Mouse (Mus musculus) forebrain, embryonic 15.5 days (tissue): Measurements from ENCODE around the gene Prtg. TPM values are rescaled to one million over a fixed set of nuclear protein-coding genes. Genes with fewer than 3 reads are reported as not detected.
A peak's percentile ranks its signal among the peaks of the same experiment; 100 is the strongest.

ENCODE experiments used
- ATAC-seq: fragments of 200-750 bp; cut with Nextera tagmentation; replicated peaks from 2 replicates; pipeline ENCODE4 v1.8.0; 2017; ENCODE audit warnings: mild to moderate bottlenecking, moderate TSS enrichment, moderate library complexity
- H3K27ac ChIP-seq: fragments of 300-500 bp; sonication (generic); replicated peaks from 2 replicates; pipeline ENCODE4 v1.5.1; 2015; ENCODE audit warnings: mild to moderate bottlenecking, inconsistent platforms
- H3K27me3 ChIP-seq: fragments of 300-500 bp; sonication (generic); 2 replicates; pipeline ENCODE4 v1.6.1; 2015; ENCODE audit warnings: inconsistent platforms
- H3K36me3 ChIP-seq: fragments of 300-500 bp; sonication (generic); 2 replicates; pipeline ENCODE4 v1.6.1; 2015; ENCODE audit warnings: mild to moderate bottlenecking, inconsistent platforms
- H3K4me1 ChIP-seq: fragments of 300-500 bp; sonication (generic); 2 replicates; pipeline ENCODE4 v1.6.1; 2015; ENCODE audit warnings: inconsistent platforms
- H3K4me2 ChIP-seq: fragments of 300-500 bp; sonication (generic); replicated peaks from 2 replicates; pipeline ENCODE4 v1.6.1; 2015; ENCODE audit warnings: mild to moderate bottlenecking, inconsistent platforms
- H3K4me3 ChIP-seq: fragments of 300-500 bp; sonication (generic); 2 replicates; pipeline ENCODE4 v1.5.1; 2015; ENCODE audit warnings: mild to moderate bottlenecking, inconsistent platforms
- H3K9ac ChIP-seq: fragments of 300-500 bp; sonication (generic); replicated peaks from 2 replicates; pipeline ENCODE4 v1.6.1; 2015; ENCODE audit warnings: mild to moderate bottlenecking, inconsistent platforms
- H3K9me3 ChIP-seq: fragments of 300-500 bp; sonication (generic); 2 replicates; pipeline ENCODE4 v1.6.1; 2016; ENCODE audit warnings: inconsistent platforms
- WGBS: fragments of 180-500 bp; shearing (Covaris S2); methylation state at CpG from one replicate; pipeline ENCODE4 v1.1.7; 2015; ENCODE audit warnings: mixed read lengths; 5-methylcytosine and 5-hydroxymethylcytosine counted together
- polyA plus RNA-seq: library from polyadenylated mRNA; unstranded; fragments of >200 nt; fragmentation: Nextera tagmentation; extraction: Ambion mirVana; gene quantifications from 2 replicates; pipeline ENCODE4 v1.2.1, GENCODE M21; 2015

Gene Prtg
- polyA plus RNA-seq, 1 experiment from 2014 or later, result 0.46 TPM

DNA sequence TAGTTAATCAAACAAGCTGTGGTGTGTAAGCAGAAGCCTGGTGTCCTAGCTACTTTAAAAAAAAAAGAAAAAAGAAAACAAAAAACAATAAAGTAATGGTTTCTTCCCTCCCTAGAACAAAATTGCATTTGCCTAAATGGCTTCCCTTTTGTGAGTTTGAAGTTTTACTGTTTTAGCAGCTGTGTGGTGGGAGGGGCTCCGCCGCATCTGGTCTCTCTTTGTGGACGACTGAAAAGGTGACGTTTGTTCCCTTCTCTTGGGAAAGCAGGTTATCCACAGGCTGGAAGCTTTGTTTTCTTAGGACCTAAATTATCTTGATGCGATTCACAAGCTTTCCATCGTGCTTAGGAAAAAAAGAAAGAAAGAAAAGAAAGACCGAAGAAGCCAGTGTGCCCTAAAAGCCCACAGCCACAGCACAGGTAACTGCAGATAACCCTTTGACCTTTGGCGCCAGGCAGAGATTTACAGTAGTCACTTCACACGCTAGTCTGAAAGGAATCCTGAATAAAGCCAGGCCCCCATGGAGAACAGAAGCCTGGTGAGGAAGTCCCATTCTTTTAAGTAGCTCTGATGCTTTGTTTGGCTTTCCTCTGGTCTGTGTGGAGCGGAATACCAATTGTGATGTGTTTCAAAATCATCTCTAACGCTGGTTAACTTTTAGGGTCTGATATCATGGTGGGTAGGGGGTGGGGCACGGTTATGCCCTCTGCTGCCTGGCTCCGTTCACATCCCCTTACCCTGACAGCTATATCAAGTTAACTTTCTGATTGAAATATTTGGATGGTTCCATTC, 65.0 kb downstream of the Prtg start:
- H3K27me3 ChIP-seq, result 0 out of 2 replicates have a peak, but pooled peaks cover 4% of the 10 kb centered on the region
- H3K36me3 ChIP-seq, result no peaks in the 10 kb centered on the region
- 0 out of 2 replicates have a peak overlapping the region, but pooled peaks have one; percentile 23 for H3K4me2 ChIP-seq
- 10% methylated on average over 13 of the region's 13 CpGs for WGBS
- no peaks in the 10 kb centered on the region for H3K9me3 ChIP-seq
- no peak for ATAC-seq
- H3K4me3 ChIP-seq, result no peak overlapping the region
- no peak overlapping the region for H3K9ac ChIP-seq
- H3K4me1 ChIP-seq, result peaks cover 12% of the 10 kb centered on the region
- H3K27ac ChIP-seq, result no peak overlapping the region

DNA sequence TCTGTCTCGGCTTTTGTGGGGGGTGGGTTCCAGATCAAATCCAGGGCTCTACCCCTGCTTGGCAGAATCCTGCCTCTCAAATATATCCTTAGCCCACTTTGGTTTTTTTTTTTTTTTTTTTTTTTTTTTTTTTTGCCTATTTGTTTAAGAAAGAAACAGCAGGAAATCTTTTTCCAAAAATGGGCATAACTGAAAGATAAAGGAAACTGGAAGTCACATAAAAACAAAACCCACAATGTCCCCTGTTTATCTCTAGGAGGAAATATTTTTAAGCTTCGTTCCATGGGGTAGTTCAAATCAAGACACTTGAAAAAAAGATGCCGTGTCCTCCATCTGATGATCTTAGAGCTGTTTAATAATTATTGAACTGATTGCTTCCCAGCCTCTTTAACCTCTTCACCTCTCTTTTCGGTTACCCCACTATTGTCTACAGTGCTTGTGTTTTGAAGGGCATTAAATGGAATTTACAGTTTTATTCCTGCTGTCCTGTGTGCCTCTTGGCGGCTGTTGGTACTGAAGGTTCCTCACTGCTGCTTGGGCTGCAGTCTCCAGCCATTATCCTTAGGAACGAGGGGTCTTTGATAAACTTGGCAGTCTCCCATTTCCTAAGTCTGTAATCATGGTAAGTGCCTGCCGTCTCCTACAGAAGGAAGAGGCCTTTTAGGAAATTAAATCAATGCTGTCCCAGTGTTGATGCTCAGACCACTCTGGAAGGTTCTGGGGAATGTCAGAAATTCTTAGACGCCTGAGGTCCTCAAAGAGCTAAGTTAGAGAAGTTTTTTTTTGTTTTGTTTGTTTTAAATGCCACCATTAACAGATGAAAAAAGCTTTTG, 65.8 kb downstream of the Prtg start:
- H3K4me3 ChIP-seq, result no peak overlapping the region
- no peaks in the 10 kb centered on the region for H3K9me3 ChIP-seq
- 0 out of 2 replicates have a peak overlapping the region, but pooled peaks have one; percentile 2 for H3K27ac ChIP-seq
- H3K27me3 ChIP-seq, result 0 out of 2 replicates have a peak, but pooled peaks cover 4% of the 10 kb centered on the region
- WGBS, result 14% methylated on average over 8 of the region's 8 CpGs
- ATAC-seq, result no peak
- peaks cover 12% of the 10 kb centered on the region for H3K4me1 ChIP-seq
- H3K36me3 ChIP-seq, result no peaks in the 10 kb centered on the region
- H3K4me2 ChIP-seq, result no peak overlapping the region
- H3K9ac ChIP-seq, result no peak overlapping the region

- no peak overlapping the region for H3K9ac ChIP-seq
- peaks cover 10% of the 10 kb centered on the region; the same call in 1 of the 2 replicates for H3K27me3 ChIP-seq
- WGBS, result 88% methylated on average over 2 of the region's 2 CpGs
- no peak overlapping the region for H3K27ac ChIP-seq
- H3K36me3 ChIP-seq, result no peaks in the 10 kb centered on the region
- no peak overlapping the region for H3K4me3 ChIP-seq
- no peaks in the 10 kb centered on the region for H3K9me3 ChIP-seq
- no peak for ATAC-seq
- H3K4me2 ChIP-seq, result no peak overlapping the region
- H3K4me1 ChIP-seq, result peaks cover 26% of the 10 kb centered on the region
These were observed 69.2 kb downstream of the Prtg start for GRCm38 (mm10) chr9:72875878-72876277.

DNA sequence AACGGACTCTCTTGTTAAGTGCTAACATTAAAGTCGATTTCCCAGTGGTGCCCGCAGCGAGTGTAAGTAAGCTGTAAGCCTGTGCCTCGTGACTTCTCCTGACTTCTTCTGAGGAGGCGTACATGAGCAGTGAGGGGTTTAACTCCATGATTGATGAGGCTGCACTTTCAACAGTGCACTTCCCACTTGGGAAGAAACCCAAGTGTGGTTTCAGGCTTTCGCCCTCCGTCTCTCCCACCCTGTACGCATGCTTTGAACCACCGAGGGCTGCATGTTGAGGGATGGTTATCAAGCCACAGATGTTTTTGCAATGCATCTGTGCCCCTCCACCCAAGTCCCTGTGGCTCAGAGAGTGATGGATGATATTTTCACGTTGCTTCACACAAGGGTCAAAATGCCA, 71.2 kb downstream of the Prtg start:
- Histone ChIP-seq H3K4me2 (no peak overlapping the region), H3K36me3 (no peaks in the 10 kb centered on the region), H3K27me3 (peaks cover 10% of the 10 kb centered on the region; the same call in 1 of the 2 replicates), H3K4me1 (peaks cover 23% of the 10 kb centered on the region), H3K4me3 (no peak overlapping the region), H3K9ac (no peak overlapping the region), H3K27ac (no peak overlapping the region), H3K9me3 (no peaks in the 10 kb centered on the region)
- 44% methylated on average over 11 of the region's 11 CpGs for WGBS
- ATAC-seq, result no peak

DNA sequence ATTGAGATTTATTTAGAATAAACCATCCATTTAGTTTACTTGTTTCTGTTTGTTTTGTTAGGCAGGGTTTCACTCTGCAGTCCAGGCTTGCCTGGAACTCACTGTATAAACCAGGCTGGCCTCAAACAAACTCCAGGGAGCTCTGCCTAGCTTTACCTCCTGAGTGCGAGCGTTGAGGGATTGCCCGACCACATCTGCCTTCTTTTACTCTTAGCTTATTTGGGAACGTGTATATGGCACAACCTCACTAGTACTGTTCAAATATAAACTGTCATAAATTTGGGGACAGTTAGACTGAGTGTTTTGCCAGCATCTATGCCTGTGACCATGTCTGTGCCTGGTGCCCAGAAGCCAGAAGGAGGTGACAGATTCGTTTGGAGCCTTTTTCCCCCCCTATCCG, 72.0 kb downstream of the Prtg start:
- H3K9ac ChIP-seq, result no peak overlapping the region
- peaks cover 23% of the 10 kb centered on the region for H3K4me1 ChIP-seq
- no peak overlapping the region for H3K4me3 ChIP-seq
- ATAC-seq, result no peak
- H3K36me3 ChIP-seq, result no peaks in the 10 kb centered on the region
- no peaks in the 10 kb centered on the region for H3K9me3 ChIP-seq
- peaks cover 10% of the 10 kb centered on the region; the same call in 1 of the 2 replicates for H3K27me3 ChIP-seq
- no peak overlapping the region for H3K4me2 ChIP-seq
- WGBS, result 47% methylated on average over 6 of the region's 6 CpGs
- no peak overlapping the region for H3K27ac ChIP-seq

DNA sequence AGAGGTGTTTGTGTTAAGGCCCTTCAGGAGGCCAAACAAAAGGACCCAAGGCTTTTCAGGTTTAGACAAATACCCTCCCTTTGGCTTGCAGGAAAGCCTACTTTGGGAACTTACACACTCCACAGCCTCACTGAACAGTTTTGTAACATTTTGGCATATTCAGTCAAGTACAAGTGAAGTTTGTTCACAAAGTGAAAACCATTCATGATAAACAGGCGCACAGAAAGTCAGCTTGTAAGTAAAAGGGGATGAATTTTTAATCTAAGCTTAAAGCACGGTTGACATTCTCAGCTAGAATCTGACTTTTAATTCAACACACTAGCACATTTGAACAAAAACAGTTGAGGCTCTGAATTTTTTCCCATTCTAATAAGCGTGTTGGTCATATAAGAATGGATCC, 72.9 kb downstream of the Prtg start:
- 25% methylated on average over 3 of the region's 3 CpGs for WGBS
- Histone ChIP-seq H3K36me3 (no peaks in the 10 kb centered on the region), H3K27me3 (peaks cover 10% of the 10 kb centered on the region; the same call in 1 of the 2 replicates), H3K4me3 (no peak overlapping the region), H3K4me1 (peaks cover 23% of the 10 kb centered on the region), H3K4me2 (no peak overlapping the region), H3K9me3 (no peaks in the 10 kb centered on the region), H3K9ac (no peak overlapping the region), H3K27ac (no peak overlapping the region)
- ATAC-seq, result no peak

DNA sequence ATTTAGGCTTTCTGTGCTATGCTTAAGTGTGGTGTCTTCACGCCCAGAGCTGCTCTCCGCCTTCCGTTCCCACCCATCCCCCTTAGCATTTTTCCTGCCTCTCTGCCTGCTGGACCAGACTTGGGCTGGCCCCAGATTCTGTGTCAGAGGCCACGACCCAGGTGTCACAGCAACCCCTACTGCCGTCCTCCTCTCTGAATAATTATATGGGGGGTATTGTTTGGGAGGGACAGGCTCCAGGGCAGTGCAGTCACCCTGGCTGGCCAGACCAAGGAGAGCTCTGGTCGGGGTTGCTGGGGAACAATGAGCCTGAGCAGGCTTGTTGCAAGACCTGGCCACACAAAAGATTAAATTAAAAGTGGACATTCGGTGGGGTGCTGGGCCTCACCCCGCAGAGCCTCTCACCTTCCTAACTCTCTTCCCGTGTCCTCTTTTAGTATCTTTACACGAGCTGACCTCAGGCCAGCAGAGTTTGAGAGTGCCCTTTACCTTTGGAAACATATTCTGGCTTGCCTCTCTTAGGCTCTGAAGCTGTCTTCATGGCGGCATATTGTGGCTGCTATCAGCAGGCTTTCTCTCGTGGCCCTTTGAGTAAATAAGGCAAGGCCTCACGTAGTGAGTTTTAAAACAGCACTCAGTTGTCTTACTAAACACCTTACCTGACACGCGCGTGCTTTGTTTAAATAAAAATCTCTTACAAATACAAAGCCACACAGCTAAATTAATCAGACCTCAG, 73.7 kb downstream of the Prtg start:
- Histone ChIP-seq H3K4me2 (no peak overlapping the region), H3K9me3 (no peaks in the 10 kb centered on the region), H3K4me3 (no peak overlapping the region), H3K27ac (no peak overlapping the region), H3K4me1 (peaks cover 23% of the 10 kb centered on the region), H3K9ac (no peak overlapping the region), H3K36me3 (no peaks in the 10 kb centered on the region), H3K27me3 (peaks cover 10% of the 10 kb centered on the region; the same call in 1 of the 2 replicates)
- WGBS, result 26% methylated on average over 16 of the region's 16 CpGs
- ATAC-seq, result no peak

- 16% methylated on average over 15 of the region's 15 CpGs for WGBS
- no peak overlapping the region for H3K4me3 ChIP-seq
These were observed 74.5 kb downstream of the Prtg start for GRCm38 (mm10) chr9:72881026-72881768.

DNA sequence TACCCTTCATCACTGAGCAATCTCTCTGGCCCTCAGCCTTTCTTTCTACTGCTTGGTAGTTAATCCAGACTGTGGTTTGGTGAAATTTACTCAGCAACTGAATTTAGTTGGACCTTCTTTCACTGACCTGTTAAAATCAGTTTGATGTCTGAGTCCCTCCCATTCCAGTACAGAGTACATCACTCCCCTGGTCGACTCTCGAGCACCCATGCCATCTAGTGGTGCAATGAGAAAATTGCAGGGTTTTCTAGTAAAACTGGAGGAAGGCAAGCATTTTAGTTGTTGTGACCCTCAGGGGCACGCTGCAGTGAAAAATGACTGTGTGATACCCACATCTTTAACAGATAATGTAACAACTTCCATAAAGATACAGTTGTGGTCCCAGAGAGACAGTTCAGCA, 77.3 kb downstream of the Prtg start:
- Histone ChIP-seq H3K4me3 (no peak overlapping the region), H3K36me3 (no peaks in the 10 kb centered on the region), H3K27me3 (peaks cover 6% of the 10 kb centered on the region; the same call in 1 of the 2 replicates), H3K4me2 (no peak overlapping the region), H3K9me3 (no peaks in the 10 kb centered on the region), H3K27ac (no peak overlapping the region), H3K4me1 (peaks cover 21% of the 10 kb centered on the region; the same call in 1 of the 2 replicates), H3K9ac (no peak overlapping the region)
- ATAC-seq, result peak; percentile 78
- 13% methylated on average over 3 of the region's 3 CpGs for WGBS

More at GRCm38 (mm10) chr9:72881026-72881768, 74.5 kb downstream of the Prtg start:
- peaks cover 10% of the 10 kb centered on the region; the same call in 1 of the 2 replicates for H3K27me3 ChIP-seq
- H3K9ac ChIP-seq, result no peak overlapping the region
- H3K4me2 ChIP-seq, result no peak overlapping the region
- no peaks in the 10 kb centered on the region for H3K9me3 ChIP-seq
- H3K4me1 ChIP-seq, result peaks cover 23% of the 10 kb centered on the region
- no peak for ATAC-seq
- no peak overlapping the region for H3K27ac ChIP-seq
- no peaks in the 10 kb centered on the region for H3K36me3 ChIP-seq

- ATAC-seq, result no peak
- H3K9me3 ChIP-seq, result no peaks in the 10 kb centered on the region
- 91% methylated on average over 1 of the region's 1 CpGs for WGBS
These were observed 83.1 kb downstream of the Prtg start for GRCm38 (mm10) chr9:72889777-72890176.

GRCm38 (mm10) chr9:72890499-72891085, 83.9 kb downstream of the Prtg start:
- H3K4me1 ChIP-seq, result no peaks in the 10 kb centered on the region
- no peak for ATAC-seq
- no peaks in the 10 kb centered on the region for H3K9me3 ChIP-seq
- H3K4me2 ChIP-seq, result no peak overlapping the region
- H3K9ac ChIP-seq, result no peak overlapping the region
- no peaks in the 10 kb centered on the region for H3K36me3 ChIP-seq
- no peak overlapping the region for H3K4me3 ChIP-seq
- 74% methylated on average over 10 of the region's 10 CpGs for WGBS
- no peaks in the 10 kb centered on the region for H3K27me3 ChIP-seq
- H3K27ac ChIP-seq, result no peak overlapping the region

More at GRCm38 (mm10) chr9:72889777-72890176, 83.1 kb downstream of the Prtg start:
- Histone ChIP-seq H3K9ac (no peak overlapping the region), H3K27me3 (no peaks in the 10 kb centered on the region), H3K27ac (no peak overlapping the region), H3K4me2 (no peak overlapping the region), H3K36me3 (no peaks in the 10 kb centered on the region), H3K4me3 (no peak overlapping the region), H3K4me1 (no peaks in the 10 kb centered on the region)
